Mouse (Mus musculus) ES-E14 (cell line): ENCODE data around the gene 2610301B20Rik. TPM values are rescaled to one million over a fixed set of nuclear protein-coding genes. Genes with fewer than 3 reads are reported as not detected.
A peak's percentile ranks its signal among the peaks of the same experiment; 100 is the strongest.

Experiments used
- DNase-seq: peaks from one replicate; pipeline ENCODE4 v3.0.0-alpha.2; 2013; ENCODE audit warnings: low read depth, low spot score
- H3K27ac ChIP-seq: 2 replicates; pipeline ENCODE4 v1.5.1; 2012; ENCODE audit warnings: low read depth, mild to moderate bottlenecking, low read length, moderate library complexity, mixed read lengths; ENCODE audit not compliant: poor library complexity, insufficient read depth, severe bottlenecking
- H3K36me3 ChIP-seq: 2 replicates; pipeline ENCODE4 v1.6.1; 2012; ENCODE audit warnings: mild to moderate bottlenecking, low read length, moderate library complexity, mixed read lengths; ENCODE audit not compliant: control insufficient read depth, poor library complexity, insufficient read depth, severe bottlenecking
- H3K4me1 ChIP-seq, 2 experiments: fragments of 150-350 bp in 1 of 2; sonication (generic) in 1 of 2; 2 replicates each; pipeline ENCODE4 v1.6.1; 2012; ENCODE audit warnings: low read length in 2 of 2, mild to moderate bottlenecking in 1 of 2, mixed read lengths in 1 of 2; ENCODE audit not compliant: control insufficient read depth in 2 of 2, insufficient read depth in 2 of 2, poor library complexity in 1 of 2
- H3K4me3 ChIP-seq, 2 experiments: fragments of 150-350 bp in 1 of 2; sonication (generic) in 1 of 2; 2 replicates each; pipeline ENCODE4 v1.5.1; 2012; ENCODE audit warnings: low read length in 2 of 2, low read depth in 1 of 2, mild to moderate bottlenecking in 1 of 2, mixed read lengths in 1 of 2; ENCODE audit not compliant: insufficient read depth in 1 of 2, poor library complexity in 1 of 2, severe bottlenecking in 1 of 2
- H3K9ac ChIP-seq: 2 replicates; pipeline ENCODE4 v1.6.1; 2012; ENCODE audit warnings: low read depth, mild to moderate bottlenecking, low read length, mixed read lengths; ENCODE audit not compliant: poor library complexity, insufficient read depth, severe bottlenecking
- H3K9me3 ChIP-seq: fragments of 150-350 bp; sonication (generic); 2 replicates; pipeline ENCODE4 v1.6.1; 2012; ENCODE audit warnings: low read depth, mild to moderate bottlenecking, low read length; ENCODE audit not compliant: control insufficient read depth, insufficient read depth
- CHD2 ChIP-seq: IDR thresholded peaks from 2 replicates; pipeline ENCODE4 v1.6.1; 2014; ENCODE audit warnings: mild to moderate bottlenecking, low read depth, low read length, inconsistent platforms
- HCFC1 ChIP-seq: IDR thresholded peaks from 2 replicates; pipeline ENCODE4 v1.6.1; 2012; ENCODE audit warnings: low read length, inconsistent platforms, borderline replicate concordance; ENCODE audit not compliant: insufficient read depth
- MAFK ChIP-seq: IDR thresholded peaks from 2 replicates; pipeline ENCODE4 v1.6.1; 2014; ENCODE audit warnings: mild to moderate bottlenecking, low read depth, low read length, inconsistent platforms; ENCODE audit not compliant: insufficient read depth
- ZC3H11A ChIP-seq: IDR thresholded peaks from 2 replicates; pipeline ENCODE4 v1.6.1; 2012; ENCODE audit warnings: low read depth, mild to moderate bottlenecking, inconsistent platforms, low read length, borderline replicate concordance
- ZNF384 ChIP-seq: IDR thresholded peaks from 2 replicates; pipeline ENCODE4 v1.6.1; 2012; ENCODE audit warnings: low read depth, low read length, inconsistent platforms
- in situ Hi-C, 2 experiments: fragments of 600-800 bp; cut with MboI; formaldehyde crosslinking; loops; one replicate each; pipeline ENCODE4 v1.15.1; 2025; ENCODE audit warnings: low sequenced_read_pairs in 2 of 2, inconsistent platforms in 1 of 2; ENCODE audit not compliant: unreplicated experiment in 2 of 2
- total RNA-seq: library from RNA; depleted of rRNA; stranded (reverse); fragments of 300-350 nt; gene quantifications from 2 replicates; pipeline ENCODE4 v1.2.3, GENCODE M21; 2012

Gene 2610301B20Rik
- total RNA-seq, 1 experiment = 6.1 TPM

DNA sequence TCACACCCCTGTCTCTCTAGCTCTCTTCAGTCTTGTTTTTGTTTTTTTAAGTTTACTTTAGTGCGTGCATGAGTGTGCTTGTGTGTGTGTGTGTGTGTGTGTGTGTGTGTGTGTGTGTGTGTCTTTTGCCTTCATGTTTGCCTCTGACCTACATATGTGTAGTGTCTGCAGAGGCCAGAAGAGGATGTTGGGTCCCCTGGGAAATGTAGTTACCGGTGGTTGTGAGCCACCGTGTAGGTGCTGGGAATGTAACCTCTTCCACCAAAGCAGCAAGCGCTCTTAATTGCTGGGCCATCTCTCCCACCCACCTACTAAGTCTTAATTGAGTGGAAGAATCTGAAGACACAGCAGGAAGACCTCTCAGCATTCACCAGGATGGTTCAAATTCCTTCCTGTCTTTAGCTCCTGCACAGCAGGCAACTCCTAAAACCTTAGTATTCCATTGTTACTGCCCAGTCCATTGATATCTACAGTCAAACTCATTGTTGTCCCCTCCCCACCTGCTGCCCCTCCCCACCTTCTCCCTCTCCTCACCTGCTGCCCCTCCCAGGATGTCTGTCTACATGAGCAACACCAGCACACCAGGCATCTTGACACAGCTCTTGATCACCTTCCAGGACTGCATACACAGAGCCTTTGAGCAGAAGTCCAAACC is 57.9 kb downstream of the 2610301B20Rik start:
- Histone ChIP-seq H3K36me3 (no peaks in the 10 kb centered on the region; the same call in 1 of the 2 replicates), H3K27ac (peak overlapping the region; percentile 88), H3K9ac (peak overlapping the region; percentile 33), H3K9me3 (no peaks in the 10 kb centered on the region), H3K4me1 (peaks cover 16 to 39% of the 10 kb centered on the region in 2 experiments), H3K4me3 (no peak overlapping the region)
- in situ Hi-C loops = no loop called here
- 0 out of 2 replicates have a peak, but pooled peaks have one; percentile 47 for TF ChIP-seq MAFK
- TF ChIP-seq ZC3H11A = no peak
- peak; percentile 62; the same call in 1 of the 2 replicates for TF ChIP-seq CHD2
- TF ChIP-seq HCFC1 = no peak
- TF ChIP-seq ZNF384 = no peak
- peak; percentile 83 for DNase-seq

DNA sequence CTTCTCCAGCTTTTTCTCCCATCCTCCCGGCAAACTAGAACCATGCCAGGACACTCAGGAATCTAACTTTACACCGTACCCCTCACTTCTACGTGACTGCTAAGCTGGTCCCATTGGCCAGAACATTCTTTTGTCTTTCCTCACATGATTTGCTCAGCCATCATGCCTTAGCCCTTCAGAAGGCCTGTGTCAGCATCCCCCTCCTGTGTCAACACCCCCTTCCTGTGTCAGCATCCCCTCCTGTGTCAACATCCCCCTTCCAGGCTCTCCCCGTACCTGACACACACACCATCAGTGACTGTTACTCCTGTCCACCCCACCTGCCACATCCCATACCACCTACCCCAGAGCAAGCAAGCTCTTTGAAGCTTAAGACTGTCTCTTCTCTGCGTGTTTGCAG is 58.5 kb downstream of the 2610301B20Rik start:
- no peaks in the 10 kb centered on the region; the same call in 1 of the 2 replicates for H3K36me3 ChIP-seq
- no peak overlapping the region for H3K4me3 ChIP-seq
- TF ChIP-seq MAFK = peak; percentile 49; the same call in 1 of the 2 replicates
- no peak for TF ChIP-seq ZNF384
- no peak for TF ChIP-seq ZC3H11A
- no peak for DNase-seq
- peak overlapping the region; percentile 79 for H3K27ac ChIP-seq
- peaks cover 16 to 37% of the 10 kb centered on the region in 2 experiments for H3K4me1 ChIP-seq
- no peaks in the 10 kb centered on the region for H3K9me3 ChIP-seq
- in situ Hi-C loops = no loop called here
- peak overlapping the region; percentile 33 for H3K9ac ChIP-seq

GRCm38 (mm10) chr4:10936766-10937165 is 62.5 kb downstream of the 2610301B20Rik start:
- H3K36me3 ChIP-seq = no peaks in the 10 kb centered on the region
- peaks cover 16 to 26% of the 10 kb centered on the region in 2 experiments for H3K4me1 ChIP-seq
- no peak for TF ChIP-seq ZNF384
- TF ChIP-seq CHD2 = no peak
- TF ChIP-seq ZC3H11A = no peak
- no peak for TF ChIP-seq HCFC1
- TF ChIP-seq MAFK = no peak
- in situ Hi-C loops = no loop called here
- peak overlapping the region; percentile 59 for H3K27ac ChIP-seq
- peak overlapping the region; percentile 29; the same call in 1 of the 2 replicates for H3K9ac ChIP-seq
- H3K4me3 ChIP-seq = no peak overlapping the region
- H3K9me3 ChIP-seq = no peaks in the 10 kb centered on the region
- DNase-seq = no peak
